Mouse (Mus musculus) liver, adult 2 months (tissue): ENCODE data around the gene Fam222b.

ENCODE experiments used
- CTCF ChIP-seq: fragments of 200-500 bp; IDR thresholded peaks from 2 replicates; pipeline ENCODE4 v1.5.1; 2011; ENCODE audit warnings: low read depth, low read length, control low read depth
- POLR2A ChIP-seq: fragments of 200-500 bp; IDR thresholded peaks from 2 replicates; pipeline ENCODE4 v1.6.1; 2011; ENCODE audit warnings: low read length, control low read depth; ENCODE audit not compliant: insufficient read depth; ENCODE audit errors: extremely low read depth

DNA sequence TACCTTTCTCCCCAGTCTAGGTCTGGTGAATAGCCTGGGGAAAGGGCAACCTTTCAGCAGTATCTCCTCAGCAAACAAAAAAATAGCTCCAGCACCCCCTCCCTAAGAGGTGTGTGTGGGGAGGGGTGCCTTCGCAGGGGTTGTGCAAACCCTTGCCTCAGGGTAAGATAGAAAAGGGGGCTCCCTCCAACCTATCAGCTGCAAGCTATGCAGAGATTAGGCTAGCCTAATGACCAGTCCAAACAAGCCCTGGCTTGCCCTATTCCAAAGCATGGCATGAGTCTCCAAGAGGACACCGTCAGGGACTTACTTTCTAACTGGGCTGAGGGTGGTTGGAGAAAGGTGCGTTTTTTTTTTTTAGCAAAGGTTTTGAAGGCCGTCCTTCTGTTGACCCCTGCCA, 71.7 kb downstream of the Fam222b start:
- no peak for TF ChIP-seq POLR2A
- TF ChIP-seq CTCF = no peak
